Mouse (Mus musculus) lung, postnatal 14 days (tissue): Measurements from ENCODE around the gene Entpd5.

Experiments used
- DNase-seq: peaks from one replicate; pipeline ENCODE4 v3.0.0; 2021

Gene Entpd5

GRCm38 (mm10) chr12:84408819-84409507 is at the start of gene Entpd5, which contains the start of gene Bbof1:
Entpd5 (minus strand) TSS chr12:84409029.
Bbof1 (plus strand) TSS chr12:84409071.
- DNase-seq, result peak; percentile 90

GRCm38 (mm10) chr12:84456911-84457310 is 48.1 kb upstream of the Entpd5 start:
- DNase-seq, result no peak

DNA sequence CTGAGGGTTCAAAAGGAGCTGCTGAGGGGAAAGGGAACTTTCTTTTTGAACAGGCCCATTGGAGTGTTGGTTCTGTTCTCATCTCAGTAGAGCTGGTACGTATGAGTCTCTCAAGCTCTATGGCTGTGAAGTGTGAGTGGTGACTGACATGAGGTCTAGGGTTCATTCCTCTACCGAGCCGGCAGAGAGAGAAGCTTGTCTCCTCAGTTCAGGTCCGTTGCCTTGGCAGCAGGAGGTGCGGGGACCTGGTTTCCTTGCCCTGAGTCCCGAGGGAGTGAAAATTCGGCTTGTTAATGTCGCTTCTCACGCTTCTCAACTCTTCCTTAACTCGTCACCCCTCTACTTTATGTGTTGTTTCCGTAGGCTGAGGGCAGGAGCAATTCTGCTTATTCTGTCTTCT is 43.0 kb upstream of the Entpd5 start:
- peak; percentile 1 for DNase-seq

GRCm38 (mm10) chr12:84450718-84451646 is 42.2 kb upstream of the Entpd5 start, which contains the start of the genes Aldh6a1 and Lin52:
Aldh6a1 (minus strand) TSS chr12:84451004.
Lin52 (plus strand) TSS chr12:84451422.
- peak; percentile 96 for DNase-seq

DNA sequence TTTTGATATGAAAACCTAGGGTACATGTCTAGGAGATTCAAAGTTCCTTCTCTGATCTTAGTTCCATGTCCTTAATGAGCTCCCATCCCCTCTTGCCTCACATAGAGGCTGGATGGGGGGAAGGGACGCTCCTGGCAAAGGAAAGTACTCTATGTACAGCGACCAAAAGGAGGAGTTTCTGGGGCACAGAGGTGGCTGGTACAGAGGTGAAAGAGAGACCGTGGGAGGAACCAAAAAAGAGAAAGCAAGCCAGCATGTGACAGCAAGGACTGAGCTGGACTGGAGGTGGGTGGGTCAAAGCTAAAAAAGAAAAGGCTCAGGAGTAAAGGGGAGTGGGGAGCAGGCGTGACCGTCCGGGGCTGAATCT is 41.5 kb upstream of the Entpd5 start:
- peak; percentile 42 for DNase-seq

- DNase-seq, result no peak
Observed at GRCm38 (mm10) chr12:84449887-84450286, 41.1 kb upstream of the Entpd5 start.

GRCm38 (mm10) chr12:84448181-84448580 is 39.4 kb upstream of the Entpd5 start:
- DNase-seq, result no peak

DNA sequence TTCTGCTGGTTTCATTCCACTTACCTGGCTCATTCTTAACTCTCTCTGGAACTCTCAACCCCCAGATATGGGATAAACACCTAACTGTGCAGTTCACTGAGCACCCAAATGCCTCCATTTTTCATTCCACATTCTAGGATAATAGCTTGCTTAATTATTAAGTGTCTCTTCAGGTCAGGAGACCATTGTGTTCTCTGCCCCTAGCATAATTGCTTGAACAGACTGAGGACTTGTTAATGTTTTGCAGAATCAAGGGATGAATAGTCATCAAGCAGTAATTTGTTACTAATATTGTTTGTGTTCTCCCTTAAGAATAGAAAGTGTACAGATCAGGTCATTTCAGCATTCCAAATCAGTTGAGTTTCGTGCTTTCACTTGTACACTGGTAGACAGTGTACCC is 38.6 kb upstream of the Entpd5 start:
- no peak for DNase-seq

- no peak for DNase-seq
Observed at GRCm38 (mm10) chr12:84442526-84442925, 33.7 kb upstream of the Entpd5 start.

DNA sequence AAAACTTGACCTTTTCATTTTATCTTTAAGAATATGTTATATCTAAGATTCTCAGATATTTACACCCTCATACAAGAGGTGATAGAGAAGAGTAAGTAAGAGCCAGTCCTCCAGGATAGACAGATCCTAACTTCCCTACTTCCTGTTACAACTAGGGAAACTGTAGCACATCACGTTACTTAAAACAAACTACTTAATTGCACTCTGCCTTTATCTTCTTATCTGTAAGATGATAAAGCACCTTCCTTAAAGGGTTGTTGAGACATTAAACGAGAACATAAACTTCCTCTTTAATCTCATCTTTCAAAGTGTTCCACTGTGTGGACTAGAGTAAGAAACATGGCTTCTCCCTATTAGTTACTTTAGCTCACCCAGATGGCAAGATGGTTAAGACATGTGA is 29.9 kb upstream of the Entpd5 start:
- DNase-seq, result no peak

DNA sequence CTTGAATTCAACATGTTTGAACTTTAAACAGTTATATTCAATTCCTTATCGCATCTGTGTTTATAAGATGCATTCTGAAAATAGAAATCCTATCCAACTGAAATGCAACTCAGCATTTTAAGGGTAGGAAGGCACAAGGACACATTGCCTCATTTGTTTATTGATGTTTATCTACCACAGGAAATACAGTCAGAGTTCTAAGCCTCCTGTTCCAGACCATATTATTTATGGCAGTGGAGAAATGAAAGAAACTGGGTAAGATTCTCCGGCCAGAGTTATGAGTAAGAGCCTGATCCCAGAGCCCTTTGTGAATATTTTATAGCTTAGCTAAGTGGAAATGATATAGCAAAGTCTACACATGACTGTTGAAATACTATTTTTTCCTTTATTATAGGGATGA is 21.0 kb upstream of the Entpd5 start:
- no peak for DNase-seq

DNA sequence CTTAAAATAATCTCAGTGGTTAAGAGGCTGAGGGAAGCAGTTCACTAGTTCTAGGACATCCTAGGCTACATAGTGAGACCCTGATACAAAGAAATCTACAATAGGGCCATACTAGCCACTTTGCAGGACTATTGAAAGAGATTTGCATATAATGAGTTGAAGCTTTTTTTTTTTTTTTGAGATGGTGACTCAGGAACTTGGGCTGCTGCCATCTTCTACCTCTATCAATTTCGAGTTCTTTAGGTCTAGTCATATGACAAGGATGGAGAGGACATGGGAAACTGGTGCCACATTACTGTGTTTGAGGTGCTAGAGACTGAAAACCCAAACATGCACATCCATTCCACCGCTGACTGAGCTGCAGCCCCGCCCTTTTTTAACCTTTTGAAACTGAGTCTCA is 15.2 kb upstream of the Entpd5 start:
- no peak for DNase-seq

DNA sequence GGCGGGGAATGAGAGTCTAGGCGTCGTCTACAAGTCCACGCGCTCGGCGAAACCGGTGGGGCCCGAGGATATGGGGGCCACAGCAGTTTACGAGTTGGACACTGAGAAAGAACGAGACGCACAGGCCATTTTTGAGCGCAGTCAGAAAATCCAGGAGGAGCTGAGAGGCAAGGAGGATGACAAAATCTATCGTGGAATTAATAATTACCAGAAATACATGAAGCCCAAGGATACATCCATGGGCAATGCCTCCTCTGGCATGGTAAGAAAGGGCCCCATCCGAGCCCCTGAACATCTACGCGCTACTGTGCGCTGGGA is 8.7 kb upstream of the Entpd5 start:
- DNase-seq, result no peak

- DNase-seq, result peak; percentile 84
Observed at GRCm38 (mm10) chr12:84416834-84417604, 8.2 kb upstream of the Entpd5 start, which contains the start of gene Rnf113a2. Rnf113a2 (plus strand) TSS chr12:84417196.

DNA sequence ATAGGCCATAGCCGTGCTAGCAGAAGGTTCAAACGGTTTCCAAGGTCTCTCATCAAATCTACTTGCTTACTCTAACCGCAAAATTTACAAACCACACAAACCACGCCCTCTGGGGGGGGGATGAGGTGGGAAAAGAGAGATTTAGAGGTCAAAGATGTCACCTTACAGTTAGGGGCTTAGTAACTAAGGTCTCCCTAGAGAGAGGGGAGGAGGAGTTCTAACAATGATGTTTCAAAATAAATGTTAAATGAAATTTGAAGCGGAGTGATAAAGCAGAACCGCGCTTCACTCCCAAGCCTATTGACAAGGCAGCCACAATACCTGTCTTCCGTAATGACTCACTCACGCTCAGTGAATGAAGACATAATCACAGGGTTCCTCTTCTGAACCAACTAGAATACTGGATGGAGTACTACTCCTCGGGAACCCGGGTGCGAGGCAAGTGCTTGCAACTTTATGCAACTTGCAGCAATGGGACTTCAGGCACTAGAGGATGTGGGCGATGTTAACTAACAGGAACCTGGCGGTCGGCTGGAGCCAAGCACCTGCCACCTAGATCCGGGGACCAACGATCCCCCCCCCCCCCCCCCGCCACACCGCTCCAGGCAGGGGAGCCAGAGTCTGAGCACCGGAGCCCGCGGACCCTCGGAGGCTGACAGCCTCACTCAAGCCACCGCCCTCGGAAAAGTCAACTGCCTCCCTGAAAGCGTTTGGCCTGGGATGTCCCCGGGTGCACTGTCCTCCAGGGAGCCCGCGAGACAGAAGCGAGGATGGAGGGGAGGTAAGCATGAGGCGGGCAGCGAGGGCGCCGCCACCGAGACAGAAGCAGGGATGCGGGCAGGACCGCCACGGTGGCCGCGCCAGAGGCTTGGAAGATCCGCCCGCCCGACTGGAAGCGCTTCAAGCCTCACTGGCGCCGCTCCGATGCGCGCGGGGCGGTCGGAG is 683 bp downstream of the Entpd5 start:
- DNase-seq, result peak; percentile 25

- no peak for DNase-seq
Observed at GRCm38 (mm10) chr12:84407259-84407658, 1.6 kb downstream of the Entpd5 start.

GRCm38 (mm10) chr12:84404541-84404940 is 4.3 kb downstream of the Entpd5 start:
- DNase-seq, result no peak

DNA sequence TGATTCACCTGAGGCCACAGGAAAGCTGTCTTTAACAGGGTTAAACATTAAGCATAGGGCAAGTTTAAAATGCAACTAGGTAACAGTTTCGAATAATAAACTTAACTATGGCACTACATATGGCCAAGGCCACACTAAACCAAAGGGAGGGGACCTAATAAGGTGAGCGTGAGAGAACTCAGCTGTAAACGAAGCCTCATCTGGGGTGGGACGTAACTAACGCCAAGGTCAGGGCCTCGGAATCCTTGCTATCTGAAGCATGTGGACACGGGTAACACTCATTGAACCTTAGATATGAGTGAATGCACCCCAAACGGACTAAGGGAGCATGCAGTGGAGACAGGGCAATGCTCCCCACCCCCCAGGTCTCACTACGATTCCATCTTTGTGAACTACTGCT is 5.9 kb downstream of the Entpd5 start:
- no peak for DNase-seq

DNA sequence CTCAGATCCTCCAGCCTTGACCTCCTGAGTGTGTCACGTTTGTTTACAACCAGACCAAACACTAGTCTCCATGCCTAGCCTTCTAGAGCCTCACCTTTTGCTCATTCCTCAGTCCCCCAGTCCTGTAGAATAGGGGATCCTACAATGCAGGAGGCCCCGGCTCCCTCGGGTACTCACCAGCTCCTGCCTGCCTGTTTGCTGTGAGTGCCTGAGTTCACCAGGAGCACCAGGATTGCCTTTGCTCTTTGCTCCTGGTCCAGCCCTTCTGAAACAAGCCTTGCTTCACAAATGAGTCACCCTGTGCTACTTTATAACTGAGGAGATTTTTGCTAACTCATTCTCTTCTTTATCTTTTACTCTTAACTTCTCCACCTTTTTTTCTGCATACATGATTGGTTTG is 8.2 kb downstream of the Entpd5 start:
- no peak for DNase-seq

DNA sequence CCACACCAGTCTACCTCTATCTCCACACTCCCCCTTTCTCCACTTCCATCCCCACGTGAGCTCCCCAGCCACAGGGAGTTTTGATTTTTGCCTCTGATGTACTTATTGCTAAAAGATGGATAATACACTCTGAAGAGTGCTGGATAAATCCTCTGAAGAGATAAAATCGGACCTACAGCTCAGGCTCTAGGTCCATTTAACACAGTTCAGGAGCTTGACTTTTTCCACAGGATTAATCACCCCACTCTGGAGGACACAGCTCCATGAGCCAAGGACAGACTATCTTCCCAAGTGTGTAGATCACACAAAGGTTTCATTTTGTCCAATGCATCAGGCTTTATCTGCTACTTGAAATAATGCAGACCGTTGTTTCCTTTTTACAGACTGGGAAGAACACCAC is 8.8 kb downstream of the Entpd5 start:
- DNase-seq, result no peak

GRCm38 (mm10) chr12:84399663-84400062 is 9.2 kb downstream of the Entpd5 start:
- no peak for DNase-seq

- DNase-seq, result no peak
Observed at GRCm38 (mm10) chr12:84399135-84399534, 9.7 kb downstream of the Entpd5 start.
